Mouse (Mus musculus): ENCODE results near the gene Hmgcl. TPM values are rescaled to one million over a fixed set of nuclear protein-coding genes. Genes with fewer than 3 reads are reported as not detected.
"Not testable (repeated sequence)": the region's sequence is repeated elsewhere in the genome, so short reads cannot be mapped to it uniquely, and the experiment has no call there.

Gene Hmgcl
- polyA plus RNA-seq, 1 experiment from 2014 or later, result 57.6 TPM

DNA sequence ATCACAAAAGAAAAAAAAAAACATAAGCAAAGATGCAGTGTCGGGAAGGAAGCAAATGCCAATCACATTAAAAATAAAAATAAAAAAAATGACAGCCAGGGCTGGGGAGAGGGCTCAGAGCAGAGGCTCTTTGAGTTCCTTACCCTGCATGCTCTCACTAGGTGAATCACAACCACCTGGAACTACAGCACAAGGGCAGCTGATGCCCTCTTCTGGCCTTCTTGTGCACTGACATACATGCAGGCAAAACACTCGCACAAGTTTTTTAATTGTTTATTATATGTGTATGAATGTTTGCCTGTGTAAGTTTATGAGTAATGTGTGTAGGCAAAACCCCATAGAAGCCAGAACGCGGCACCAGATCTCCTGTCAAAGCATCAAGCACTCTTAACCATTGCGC is 14.4 kb upstream of the Hmgcl start:
- H3K4me3 ChIP-seq (replicated peaks; ENCODE audit: low read depth, low read length), result no peak overlapping the region
- ATAC-seq (ENCODE audit: low FRiP score, low TSS enrichment), result no peak
- H3K27ac ChIP-seq (replicated peaks; ENCODE audit: low read depth, low read length), result no peak overlapping the region
- peaks cover 49% of the 10 kb centered on the region for H3K36me3 ChIP-seq (ENCODE audit: control insufficient read depth, insufficient read depth, low read length)
- no peak overlapping the region for H3K9ac ChIP-seq (replicated peaks; ENCODE audit: low read length)
- no peaks in the 10 kb centered on the region for H3K4me1 ChIP-seq (ENCODE audit: control insufficient read depth, insufficient read depth, low read length)
- no peaks in the 10 kb centered on the region for H3K27me3 ChIP-seq (ENCODE audit: control insufficient read depth, insufficient read depth, low read length)
- peak; percentile 61 for DNase-seq
- WGBS, result 65% methylated on average over 5 of the region's 5 CpGs
- no peak overlapping the region for H3K4me2 ChIP-seq (ENCODE audit: low read length)
- H3K9me3 ChIP-seq (ENCODE audit: control insufficient read depth, low read length), result no peaks in the 10 kb centered on the region

GRCm38 (mm10) chr4:135934708-135935500 is 11.3 kb upstream of the Hmgcl start:
- peaks cover 60% of the 10 kb centered on the region for H3K36me3 ChIP-seq (ENCODE audit: control insufficient read depth, insufficient read depth, low read length)

DNA sequence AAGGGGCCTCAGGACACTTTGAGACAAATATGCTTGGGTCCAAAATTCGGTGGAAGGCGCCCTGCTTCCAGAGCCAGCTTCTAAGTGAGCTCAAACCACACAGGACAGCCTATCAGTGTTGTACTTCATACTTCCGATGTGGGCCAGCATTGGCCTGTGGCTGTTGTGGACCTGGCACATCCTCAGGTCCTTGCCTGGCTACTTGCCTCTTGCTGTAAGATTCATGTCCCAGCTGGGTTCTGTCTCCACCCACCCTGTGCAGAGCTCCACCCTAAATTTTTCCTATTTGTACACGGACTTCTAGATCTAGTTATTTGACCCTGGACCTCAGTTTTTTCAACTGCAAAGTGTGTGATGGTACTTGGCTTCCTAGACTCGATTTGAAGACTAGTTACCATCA is 10.7 kb upstream of the Hmgcl start:
- Histone ChIP-seq H3K9ac (replicated peaks; ENCODE audit: low read length) (no peak overlapping the region), H3K27me3 (ENCODE audit: control insufficient read depth, insufficient read depth, low read length) (no peaks in the 10 kb centered on the region), H3K9me3 (ENCODE audit: control insufficient read depth, low read length) (no peaks in the 10 kb centered on the region), H3K36me3 (ENCODE audit: control insufficient read depth, insufficient read depth, low read length) (peaks cover 56% of the 10 kb centered on the region), H3K27ac (replicated peaks; ENCODE audit: low read depth, low read length) (no peak overlapping the region), H3K4me3 (replicated peaks; ENCODE audit: low read depth, low read length) (no peak overlapping the region), H3K4me1 (ENCODE audit: control insufficient read depth, insufficient read depth, low read length) (no peaks in the 10 kb centered on the region), H3K4me2 (ENCODE audit: low read length) (no peak overlapping the region)
- DNase-seq (no peak), ATAC-seq (ENCODE audit: low FRiP score, low TSS enrichment) (no peak)
- 62% methylated on average over 5 of the region's 5 CpGs for WGBS

More at GRCm38 (mm10) chr4:135934708-135935500, 11.3 kb upstream of the Hmgcl start:
- Histone ChIP-seq H3K9me3 (ENCODE audit: control insufficient read depth, low read length) (no peaks in the 10 kb centered on the region), H3K27ac (replicated peaks; ENCODE audit: low read depth, low read length) (no peak overlapping the region), H3K4me1 (ENCODE audit: control insufficient read depth, insufficient read depth, low read length) (no peaks in the 10 kb centered on the region), H3K4me3 (replicated peaks; ENCODE audit: low read depth, low read length) (no peak overlapping the region), H3K4me2 (ENCODE audit: low read length) (no peak overlapping the region), H3K27me3 (ENCODE audit: control insufficient read depth, insufficient read depth, low read length) (no peaks in the 10 kb centered on the region), H3K9ac (replicated peaks; ENCODE audit: low read length) (no peak overlapping the region)
- 46% methylated on average over 12 of the region's 12 CpGs for WGBS
- no peak for ATAC-seq (ENCODE audit: low FRiP score, low TSS enrichment)
- DNase-seq, result no peak

DNA sequence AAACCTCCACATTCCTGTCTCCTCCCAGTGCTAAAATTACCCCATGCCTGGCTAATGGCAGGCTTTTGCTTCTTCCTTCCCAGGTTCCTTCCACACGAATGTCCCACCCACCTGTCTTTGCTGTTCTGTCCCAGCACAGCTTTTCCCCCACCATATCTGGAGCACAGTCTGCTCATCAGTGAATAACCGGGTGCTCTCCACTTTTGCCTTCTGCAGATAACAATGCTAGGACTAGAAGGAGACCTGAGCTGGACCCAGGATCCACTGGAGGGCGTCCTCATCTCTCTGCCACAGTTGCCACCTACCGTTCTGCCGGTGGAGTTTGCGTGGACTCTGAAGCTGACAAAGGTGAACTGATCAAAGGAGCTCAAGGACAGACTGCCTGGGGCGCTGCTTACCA is 7.4 kb upstream of the Hmgcl start:
- H3K27me3 ChIP-seq (ENCODE audit: control insufficient read depth, insufficient read depth, low read length), result no peaks in the 10 kb centered on the region
- H3K4me2 ChIP-seq (ENCODE audit: low read length), result no peak overlapping the region
- no peak overlapping the region for H3K9ac ChIP-seq (replicated peaks; ENCODE audit: low read length)
- no peaks in the 10 kb centered on the region for H3K4me1 ChIP-seq (ENCODE audit: control insufficient read depth, insufficient read depth, low read length)
- ATAC-seq (ENCODE audit: low FRiP score, low TSS enrichment) (no peak), DNase-seq (no peak)
- H3K27ac ChIP-seq (replicated peaks; ENCODE audit: low read depth, low read length), result no peak overlapping the region
- peaks cover 44% of the 10 kb centered on the region for H3K36me3 ChIP-seq (ENCODE audit: control insufficient read depth, insufficient read depth, low read length)
- no peak overlapping the region for H3K4me3 ChIP-seq (replicated peaks; ENCODE audit: low read depth, low read length)
- no peaks in the 10 kb centered on the region for H3K9me3 ChIP-seq (ENCODE audit: control insufficient read depth, low read length)
- 88% methylated on average over 7 of the region's 7 CpGs for WGBS

DNA sequence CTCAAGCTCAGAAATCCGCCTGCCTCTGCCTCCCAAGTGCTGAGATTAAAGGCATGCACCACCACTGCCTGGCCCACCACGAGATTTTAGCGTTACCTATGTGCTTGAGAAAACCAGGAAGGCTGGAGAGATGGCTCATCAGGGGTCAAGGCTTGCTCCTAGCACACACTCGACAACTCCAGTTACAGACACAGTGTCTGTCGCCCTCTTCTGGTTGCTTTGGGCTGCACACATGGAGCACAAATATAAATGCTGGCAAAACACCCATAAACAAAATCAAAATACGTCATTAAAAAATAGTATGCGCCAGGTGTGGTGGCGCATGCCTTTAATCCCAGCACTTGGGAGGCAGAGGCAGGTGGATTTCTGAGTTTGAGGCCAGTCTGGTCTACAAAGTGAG is 5.2 kb upstream of the Hmgcl start:
- H3K9ac ChIP-seq (replicated peaks; ENCODE audit: low read length); DNase-seq; H3K4me3 ChIP-seq (replicated peaks; ENCODE audit: low read depth, low read length); H3K4me1 ChIP-seq (ENCODE audit: control insufficient read depth, insufficient read depth, low read length); ATAC-seq (ENCODE audit: low FRiP score, low TSS enrichment); H3K4me2 ChIP-seq (ENCODE audit: low read length); H3K27ac ChIP-seq (replicated peaks; ENCODE audit: low read depth, low read length); H3K9me3 ChIP-seq (ENCODE audit: control insufficient read depth, low read length); H3K27me3 ChIP-seq (ENCODE audit: control insufficient read depth, insufficient read depth, low read length): not testable (repeated sequence)
- peaks cover 25% of the 10 kb centered on the region for H3K36me3 ChIP-seq (ENCODE audit: control insufficient read depth, insufficient read depth, low read length)
- WGBS, result 85% methylated on average over 8 of the region's 8 CpGs

GRCm38 (mm10) chr4:135942193-135942592 is 4.1 kb upstream of the Hmgcl start:
- DNase-seq (no peak), ATAC-seq (ENCODE audit: low FRiP score, low TSS enrichment) (no peak)
- Histone ChIP-seq H3K4me1 (ENCODE audit: control insufficient read depth, insufficient read depth, low read length) (no peaks in the 10 kb centered on the region), H3K36me3 (ENCODE audit: control insufficient read depth, insufficient read depth, low read length) (peaks cover 18% of the 10 kb centered on the region), H3K4me2 (ENCODE audit: low read length) (no peak overlapping the region), H3K4me3 (replicated peaks; ENCODE audit: low read depth, low read length) (no peak overlapping the region), H3K27ac (replicated peaks; ENCODE audit: low read depth, low read length) (no peak overlapping the region), H3K9me3 (ENCODE audit: control insufficient read depth, low read length) (no peaks in the 10 kb centered on the region), H3K27me3 (ENCODE audit: control insufficient read depth, insufficient read depth, low read length) (no peaks in the 10 kb centered on the region), H3K9ac (replicated peaks; ENCODE audit: low read length) (no peak overlapping the region)
- WGBS, result 93% methylated on average over 6 of the region's 6 CpGs

GRCm38 (mm10) chr4:135943389-135943788 is 2.9 kb upstream of the Hmgcl start:
- WGBS, result 55% methylated on average over 4 of the region's 4 CpGs
- no peak overlapping the region for H3K4me2 ChIP-seq (ENCODE audit: low read length)
- ATAC-seq (ENCODE audit: low FRiP score, low TSS enrichment), result no peak
- H3K4me1 ChIP-seq (ENCODE audit: control insufficient read depth, insufficient read depth, low read length), result no peaks in the 10 kb centered on the region
- no peak overlapping the region for H3K9ac ChIP-seq (replicated peaks; ENCODE audit: low read length)
- H3K27ac ChIP-seq (replicated peaks; ENCODE audit: low read depth, low read length), result no peak overlapping the region
- H3K27me3 ChIP-seq (ENCODE audit: control insufficient read depth, insufficient read depth, low read length), result no peaks in the 10 kb centered on the region
- no peak for DNase-seq
- H3K36me3 ChIP-seq (ENCODE audit: control insufficient read depth, insufficient read depth, low read length), result peaks cover 14% of the 10 kb centered on the region
- H3K9me3 ChIP-seq (ENCODE audit: control insufficient read depth, low read length), result no peaks in the 10 kb centered on the region
- H3K4me3 ChIP-seq (replicated peaks; ENCODE audit: low read depth, low read length), result no peak overlapping the region

GRCm38 (mm10) chr4:135945706-135946105 is 542 bp upstream of the Hmgcl start:
- DNase-seq (no peak), ATAC-seq (ENCODE audit: low FRiP score, low TSS enrichment) (no peak)
- H3K9me3 ChIP-seq (ENCODE audit: control insufficient read depth, low read length), result no peaks in the 10 kb centered on the region
- H3K27ac ChIP-seq (replicated peaks; ENCODE audit: low read depth, low read length), result peak overlapping the region; percentile 58; the same call in 1 of the 2 replicates
- 0 out of 2 replicates have a peak, but pooled peaks cover 4% of the 10 kb centered on the region for H3K36me3 ChIP-seq (ENCODE audit: control insufficient read depth, insufficient read depth, low read length)
- 75% methylated on average over 10 of the region's 10 CpGs for WGBS
- peak overlapping the region; percentile 65 for H3K4me2 ChIP-seq (ENCODE audit: low read length)
- H3K27me3 ChIP-seq (ENCODE audit: control insufficient read depth, insufficient read depth, low read length), result no peaks in the 10 kb centered on the region
- peak overlapping the region; percentile 68 for H3K9ac ChIP-seq (replicated peaks; ENCODE audit: low read length)
- no peaks in the 10 kb centered on the region for H3K4me1 ChIP-seq (ENCODE audit: control insufficient read depth, insufficient read depth, low read length)
- H3K4me3 ChIP-seq (replicated peaks; ENCODE audit: low read depth, low read length), result peak overlapping the region; percentile 72
